ENCODE assay signal across 1 mouse cellular context in genomic region chr12:112702374-112703320, GRCm38 (mm10).
TF ChIP-seq lines count a peak whose summit lies in the region.

No protein-coding gene starts in this region.

TF ChIP-seq in CH12.LX, 34 proteins besides CTCF, POLR2A, EP300 and RAD21 (continued from another document):
- TF ChIP-seq JUND (conservative IDR thresholded peaks at IDR 0.05; ENCODE audit: low read depth, low read length), result peak; percentile 56; the same call in 1 of the 2 replicates
- TF ChIP-seq ZMIZ1 (IDR thresholded peaks at IDR 0.05; ENCODE audit: low read depth, low read length), result no peak
